Mouse (Mus musculus): ENCODE data around the gene Ptgfrn.

The Ptgfrn gene

GRCm38 (mm10) chr3:101116431-101117385, 6.6 kb upstream of the Ptgfrn start:
- DNase-seq (ENCODE audit: low spot score), result no peak

GRCm38 (mm10) chr3:101112518-101112894, 2.4 kb upstream of the Ptgfrn start:
- no peak for DNase-seq (ENCODE audit: low spot score)

- DNase-seq (ENCODE audit: low spot score), result peak; percentile 59
These were observed 1.9 kb upstream of the Ptgfrn start for GRCm38 (mm10) chr3:101111848-101112517.

- no peak for DNase-seq (ENCODE audit: low spot score)
These were observed 1.2 kb upstream of the Ptgfrn start for GRCm38 (mm10) chr3:101111321-101111720.

- DNase-seq (ENCODE audit: low spot score), result no peak
These were observed 693 bp upstream of the Ptgfrn start for GRCm38 (mm10) chr3:101110838-101111103.

GRCm38 (mm10) chr3:101109558-101110021, 488 bp downstream of the Ptgfrn start:
- DNase-seq (ENCODE audit: low spot score), result peak; percentile 58

- DNase-seq (ENCODE audit: low spot score), result peak; percentile 50
These were observed 1.2 kb downstream of the Ptgfrn start for GRCm38 (mm10) chr3:101108848-101109247.

- DNase-seq (ENCODE audit: low spot score), result no peak
These were observed 1.8 kb downstream of the Ptgfrn start for GRCm38 (mm10) chr3:101108282-101108681.

- DNase-seq (ENCODE audit: low spot score), result no peak
These were observed 3.8 kb downstream of the Ptgfrn start for GRCm38 (mm10) chr3:101106326-101106725.

GRCm38 (mm10) chr3:101105486-101105885, 4.6 kb downstream of the Ptgfrn start:
- no peak for DNase-seq (ENCODE audit: low spot score)

GRCm38 (mm10) chr3:101104883-101105282, 5.2 kb downstream of the Ptgfrn start:
- DNase-seq (ENCODE audit: low spot score), result no peak

GRCm38 (mm10) chr3:101103770-101104169, 6.3 kb downstream of the Ptgfrn start:
- no peak for DNase-seq (ENCODE audit: low spot score)

- DNase-seq (ENCODE audit: low spot score), result no peak
These were observed 8.0 kb downstream of the Ptgfrn start for GRCm38 (mm10) chr3:101102106-101102505.

- no peak for DNase-seq (ENCODE audit: low spot score)
These were observed 8.9 kb downstream of the Ptgfrn start for GRCm38 (mm10) chr3:101101184-101101583.

GRCm38 (mm10) chr3:101099701-101100357, 10.2 kb downstream of the Ptgfrn start:
- no peak for DNase-seq (ENCODE audit: low spot score)

GRCm38 (mm10) chr3:101098073-101098472, 12.0 kb downstream of the Ptgfrn start:
- no peak for DNase-seq (ENCODE audit: low spot score)

GRCm38 (mm10) chr3:101097146-101097800, 12.8 kb downstream of the Ptgfrn start:
- DNase-seq (ENCODE audit: low spot score), result no peak

- no peak for DNase-seq (ENCODE audit: low spot score)
These were observed 14.2 kb downstream of the Ptgfrn start for GRCm38 (mm10) chr3:101095761-101096449.

GRCm38 (mm10) chr3:101092202-101092601, 17.9 kb downstream of the Ptgfrn start:
- DNase-seq (ENCODE audit: low spot score), result no peak

GRCm38 (mm10) chr3:101086584-101087445, 23.3 kb downstream of the Ptgfrn start:
- DNase-seq (ENCODE audit: low spot score), result no peak

GRCm38 (mm10) chr3:101080925-101081324, 29.2 kb downstream of the Ptgfrn start:
- no peak for DNase-seq (ENCODE audit: low spot score)
